Comparison of ENCODE assay signal across 7 mouse cellular contexts in genomic region chr3:89195979-89196877, GRCm38 (mm10). TPM values are rescaled to one million over a fixed set of nuclear protein-coding genes. Genes with fewer than 3 reads are reported as not detected.
A peak's percentile ranks its signal among the peaks of the same experiment; 100 is the strongest.
DNase-seq lines count a peak whose midpoint lies in the region; ATAC-seq lines count a peak whose summit lies in the region.

No protein-coding gene starts in this region.

- H3K9me3 ChIP-seq in intestine, embryonic 15.5 days = no peaks in the 10 kb centered on the region
- no peaks in the 10 kb centered on the region for H3K9me3 ChIP-seq in midbrain, embryonic 11.5 days (ENCODE audit: control insufficient read depth, low read length)

- no peaks in the 10 kb centered on the region for H3K36me3 ChIP-seq in intestine, embryonic 15.5 days
- H3K36me3 ChIP-seq in midbrain, embryonic 11.5 days (ENCODE audit: control insufficient read depth, insufficient read depth, low read length) = no peaks in the 10 kb centered on the region

- H3K27me3 ChIP-seq in intestine, embryonic 15.5 days (replicated peaks) = no peaks in the 10 kb centered on the region
- H3K27me3 ChIP-seq in midbrain, embryonic 11.5 days (ENCODE audit: control insufficient read depth, insufficient read depth, low read length) = no peaks in the 10 kb centered on the region

- DNase-seq in adrenal gland, adult 18-20 months (ENCODE audit: low spot score in 2 of 2) = peak; percentile 73 to 75
- DNase-seq in embryo, embryonic 11 days = peak; percentile 97
- peak; percentile 90 for DNase-seq in gastrocnemius, postnatal 25 days
- DNase-seq in left cerebral cortex, postnatal 36 days (ENCODE audit: low spot score in 2 of 2) = peak; percentile 83
- peak; percentile 99 for DNase-seq in midbrain, embryonic 11.5 days (ENCODE audit: low spot score, missing footprints)
- DNase-seq in skeletal muscle tissue, adult 2 months (ENCODE audit: low read depth, low spot score) = peak; percentile 92

- H3K9ac ChIP-seq in intestine, embryonic 15.5 days = peak overlapping the region; percentile 58
- peak overlapping the region; percentile 62 for H3K9ac ChIP-seq in midbrain, embryonic 11.5 days (ENCODE audit: low read length)

- peak; percentile 98 for ATAC-seq in intestine, embryonic 15.5 days
- ATAC-seq in midbrain, embryonic 11.5 days (ENCODE audit: low FRiP score) = peak; percentile 96

- H3K4me2 ChIP-seq in intestine, embryonic 15.5 days (replicated peaks) = peak overlapping the region; percentile 73
- peak overlapping the region; percentile 50 for H3K4me2 ChIP-seq in midbrain, embryonic 11.5 days

- peak overlapping the region; percentile 45 for H3K4me3 ChIP-seq in intestine, embryonic 15.5 days (replicated peaks)
- H3K4me3 ChIP-seq in midbrain, embryonic 11.5 days (ENCODE audit: low read depth, low read length) = peak overlapping the region; percentile 28

- intact Hi-C loops in left cerebral cortex, postnatal 36 days (cut with DNase I) = loop anchor here (5.0 kb wide), 1 partner anchor 46 kb away; no protein-coding TSS in a partner anchor

- 8% methylated on average over 33 of the region's 33 CpGs for WGBS in intestine, embryonic 15.5 days
- whole genome bisulfite sequencing in midbrain, embryonic 11.5 days = 6% methylated on average over 33 of the region's 33 CpGs

- peaks cover 8% of the 10 kb centered on the region; the same call in 1 of the 2 replicates for H3K4me1 ChIP-seq in intestine, embryonic 15.5 days (replicated peaks)
- peaks cover 8% of the 10 kb centered on the region for H3K4me1 ChIP-seq in midbrain, embryonic 11.5 days (ENCODE audit: control insufficient read depth, insufficient read depth, low read length)

- peak overlapping the region; percentile 78 for H3K27ac ChIP-seq in intestine, embryonic 15.5 days
- peak overlapping the region; percentile 76 for H3K27ac ChIP-seq in midbrain, embryonic 11.5 days (ENCODE audit: low read depth, low read length)

RNA-seq across cellular contexts. Expression of gene Gba, which starts 6.5 kb away (rescaled TPM):
- 10 to 100 TPM; 57.1 to 61.9 TPM for total RNA-seq in adrenal gland, adult 18-20 months (2021)
- total RNA-seq in gastrocnemius, postnatal 25 days (2021) = 10 to 100 TPM; 14.6 to 23.6 TPM
- polyA plus RNA-seq in intestine, embryonic 15.5 days (2015; fragmentation: Nextera tagmentation; extraction: Ambion mirVana) = 53.5 and 53.7 TPM in 2 replicates
- total RNA-seq in left cerebral cortex, postnatal 36 days (2021) = 10 to 100 TPM; 62.4 to 64.6 TPM
- 41.4 and 45.9 TPM in 2 replicates for polyA plus RNA-seq in midbrain, embryonic 11.5 days (2014; fragmentation: Nextera tagmentation; extraction: Ambion mirVana)

RNA-seq across cellular contexts. Expression of gene Fam189b, which starts 13.3 kb away (rescaled TPM):
- total RNA-seq in adrenal gland, adult 18-20 months (2021) = 10 to 100 TPM; 15.4 to 16.2 TPM
- total RNA-seq in gastrocnemius, postnatal 25 days (2021) = 10 to 100 TPM; 13.4 to 16.4 TPM
- 17.9 and 19.3 TPM in 2 replicates for polyA plus RNA-seq in intestine, embryonic 15.5 days (2015; fragmentation: Nextera tagmentation; extraction: Ambion mirVana)
- 10 to 100 TPM; 59.3 to 60.3 TPM for total RNA-seq in left cerebral cortex, postnatal 36 days (2021)
- 16.5 and 20.2 TPM in 2 replicates for polyA plus RNA-seq in midbrain, embryonic 11.5 days (2014; fragmentation: Nextera tagmentation; extraction: Ambion mirVana)

RNA-seq across cellular contexts. Expression of gene Thbs3, which starts 18.8 kb away (rescaled TPM):
- total RNA-seq in adrenal gland, adult 18-20 months (2021) = 10 to 100 TPM in 1 of 2 experiments, 1 to 10 TPM in 1; 7.9 to 14.5 TPM
- total RNA-seq in gastrocnemius, postnatal 25 days (2021) = 10 to 100 TPM; 11.0 to 11.8 TPM
- polyA plus RNA-seq in intestine, embryonic 15.5 days (2015; fragmentation: Nextera tagmentation; extraction: Ambion mirVana) = 20.4 and 23.0 TPM in 2 replicates
- 10 to 100 TPM; 21.0 to 21.3 TPM for total RNA-seq in left cerebral cortex, postnatal 36 days (2021)
- 50.7 and 55.8 TPM in 2 replicates for polyA plus RNA-seq in midbrain, embryonic 11.5 days (2014; fragmentation: Nextera tagmentation; extraction: Ambion mirVana)

RNA-seq across cellular contexts. Expression of gene Scamp3, which starts 19.0 kb away (rescaled TPM):
- total RNA-seq in adrenal gland, adult 18-20 months (2021) = 10 to 100 TPM; 72.1 to 87.0 TPM
- 10 to 100 TPM; 33.2 to 38.2 TPM for total RNA-seq in gastrocnemius, postnatal 25 days (2021)
- 115 and 124 TPM in 2 replicates for polyA plus RNA-seq in intestine, embryonic 15.5 days (2015; fragmentation: Nextera tagmentation; extraction: Ambion mirVana)
- total RNA-seq in left cerebral cortex, postnatal 36 days (2021) = 10 to 100 TPM; 64.0 to 67.2 TPM
- 74.4 and 77.2 TPM in 2 replicates for polyA plus RNA-seq in midbrain, embryonic 11.5 days (2014; fragmentation: Nextera tagmentation; extraction: Ambion mirVana)

RNA-seq across cellular contexts. Expression of gene Mtx1, which starts 30.7 kb away (rescaled TPM):
- 100 to 1,000 TPM; 141 to 148 TPM for total RNA-seq in adrenal gland, adult 18-20 months (2021)
- total RNA-seq in gastrocnemius, postnatal 25 days (2021) = 10 to 100 TPM; 42.2 to 47.6 TPM
- polyA plus RNA-seq in intestine, embryonic 15.5 days (2015; fragmentation: Nextera tagmentation; extraction: Ambion mirVana) = 214 and 222 TPM in 2 replicates
- 10 to 100 TPM; 90.6 to 93.8 TPM for total RNA-seq in left cerebral cortex, postnatal 36 days (2021)
- polyA plus RNA-seq in midbrain, embryonic 11.5 days (2014; fragmentation: Nextera tagmentation; extraction: Ambion mirVana) = 174 and 179 TPM in 2 replicates

Comparison
In these comparisons a context has a peak if more than half of its experiments do, and no peak if none do; other contexts are left out.
1. Peak in every context shown above with its lines: DNase-seq, ATAC-seq, H3K4me3 ChIP-seq and H3K27ac ChIP-seq.